Mouse (Mus musculus) forebrain, embryonic 13.5 days (tissue): ENCODE measurements at regions not wholly inside any gene's neighbourhood (a gene's known extent, or its start where the extent isn't known, plus 50 kb on each side); places are given as distances from the start of the nearest gene placed in this dataset.

Experiments used
- ATAC-seq: fragments of 200-750 bp; cut with Nextera tagmentation; 2 replicates; pipeline ENCODE4 v1.8.0; 2017
- H3K27ac ChIP-seq: fragments of 300-500 bp; sonication (generic); 2 replicates; pipeline ENCODE4 v1.5.1; 2015; ENCODE audit warnings: inconsistent platforms, mild to moderate bottlenecking, moderate library complexity
- H3K27me3 ChIP-seq: fragments of 300-500 bp; sonication (generic); 2 replicates; pipeline ENCODE4 v1.6.1; 2015; ENCODE audit warnings: mild to moderate bottlenecking, inconsistent platforms
- H3K36me3 ChIP-seq: fragments of 300-500 bp; sonication (generic); 2 replicates; pipeline ENCODE4 v1.6.1; 2015; ENCODE audit warnings: mild to moderate bottlenecking, inconsistent platforms; ENCODE audit not compliant: poor library complexity, severe bottlenecking
- H3K4me1 ChIP-seq: fragments of 300-500 bp; sonication (generic); 2 replicates; pipeline ENCODE4 v1.6.1; 2015; ENCODE audit warnings: inconsistent platforms
- H3K4me2 ChIP-seq: fragments of 300-500 bp; sonication (generic); 2 replicates; pipeline ENCODE4 v1.6.1; 2015; ENCODE audit warnings: inconsistent platforms, mild to moderate bottlenecking, moderate library complexity
- H3K4me3 ChIP-seq: fragments of 300-500 bp; sonication (generic); 2 replicates; pipeline ENCODE4 v1.5.1; 2015; ENCODE audit warnings: mild to moderate bottlenecking, inconsistent platforms
- H3K9ac ChIP-seq: fragments of 300-500 bp; sonication (generic); 2 replicates; pipeline ENCODE4 v1.6.1; 2015; ENCODE audit warnings: mild to moderate bottlenecking, inconsistent platforms
- H3K9me3 ChIP-seq: fragments of 300-500 bp; sonication (generic); replicated peaks from 2 replicates; pipeline ENCODE4 v1.6.1; 2016; ENCODE audit warnings: inconsistent platforms
- WGBS: fragments of 180-500 bp; shearing (Covaris S2); methylation state at CpG from one replicate; pipeline ENCODE4 v1.1.7; 2015; 5-methylcytosine and 5-hydroxymethylcytosine counted together

DNA sequence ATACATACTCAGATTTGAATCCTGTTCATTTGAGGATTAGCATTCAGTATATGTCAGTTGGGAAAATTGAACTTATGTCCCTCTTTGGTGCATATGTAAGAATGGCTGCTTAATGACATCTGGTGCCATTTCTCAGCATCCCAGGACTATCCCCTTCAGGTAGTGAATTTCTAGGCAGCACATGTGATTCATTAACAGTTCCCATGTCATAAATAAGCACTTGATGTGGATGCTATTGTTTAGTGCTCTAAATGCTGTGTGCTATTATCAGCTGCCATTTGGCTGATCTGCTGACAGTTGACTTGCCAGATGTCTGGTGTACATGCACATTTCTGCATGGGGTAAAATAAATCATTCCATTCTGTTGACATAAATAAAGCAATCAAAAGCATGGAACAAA lies 467.0 kb upstream of the Cblb start:
- peak; percentile 24; the same call in 1 of the 2 replicates for ATAC-seq
- Histone ChIP-seq H3K27me3 (no peaks in the 10 kb centered on the region), H3K9ac (no peak overlapping the region), H3K36me3 (no peaks in the 10 kb centered on the region), H3K9me3 (no peaks in the 10 kb centered on the region), H3K4me3 (no peak overlapping the region), H3K4me2 (no peak overlapping the region), H3K4me1 (no peaks in the 10 kb centered on the region), H3K27ac (no peak overlapping the region)

DNA sequence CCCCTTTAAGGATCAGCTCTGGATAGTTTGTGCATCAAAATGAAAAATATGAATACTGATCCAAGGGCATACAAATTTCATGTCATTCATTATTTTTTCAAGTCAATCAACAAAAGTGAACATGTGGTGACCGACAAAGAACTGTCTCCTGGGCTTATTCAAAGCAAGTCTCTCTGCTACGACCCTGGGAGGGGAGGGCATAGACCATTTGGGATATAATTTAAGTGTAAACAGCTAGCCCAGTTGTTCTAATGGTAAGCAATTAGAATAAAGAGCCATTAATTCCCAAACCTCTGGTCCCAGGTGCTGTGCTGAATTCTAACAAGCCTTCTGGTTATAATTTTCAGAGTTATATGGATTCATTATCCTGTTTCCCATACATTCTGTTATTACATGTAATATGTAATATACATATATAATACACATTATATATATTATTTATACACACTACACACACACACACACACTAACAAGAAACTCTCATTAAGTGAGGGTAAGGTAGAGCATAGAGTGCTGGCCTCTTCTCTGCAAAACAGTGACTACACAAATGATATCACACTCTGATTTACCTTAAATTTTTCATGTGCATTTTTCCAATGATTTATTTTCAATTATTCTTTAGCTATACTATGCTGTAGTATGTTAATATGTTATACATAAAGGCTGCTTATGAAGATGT lies 453.0 kb upstream of the Cblb start:
- Histone ChIP-seq H3K27me3 (no peaks in the 10 kb centered on the region), H3K36me3 (no peaks in the 10 kb centered on the region), H3K9ac (no peak overlapping the region), H3K4me2 (no peak overlapping the region), H3K4me1 (no peaks in the 10 kb centered on the region), H3K9me3 (no peaks in the 10 kb centered on the region), H3K27ac (no peak overlapping the region), H3K4me3 (no peak overlapping the region)
- 61% methylated on average over 2 of the region's 2 CpGs for WGBS
- no peak for ATAC-seq

DNA sequence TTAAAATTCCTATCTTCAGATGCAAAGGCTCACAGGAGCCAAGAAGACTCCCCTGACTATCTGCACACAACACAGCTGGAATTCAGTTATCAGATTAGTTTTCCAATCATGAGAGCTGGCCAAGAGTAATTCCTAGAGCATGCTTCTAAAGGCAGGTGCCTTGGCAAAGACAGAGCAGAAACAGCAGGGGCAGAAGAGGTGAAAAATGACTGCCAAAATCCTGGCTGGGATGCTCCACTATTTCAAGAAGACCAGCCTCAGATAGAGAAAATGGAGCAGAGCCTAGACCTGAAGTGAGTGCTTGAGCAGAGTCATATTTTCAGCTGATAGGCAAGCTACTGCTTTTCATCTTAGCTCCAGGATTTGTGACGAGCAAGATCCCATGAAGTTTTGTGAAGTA lies 450.5 kb upstream of the Cblb start:
- Histone ChIP-seq H3K27me3 (no peaks in the 10 kb centered on the region), H3K9ac (no peak overlapping the region), H3K4me1 (no peaks in the 10 kb centered on the region), H3K27ac (no peak overlapping the region), H3K4me2 (no peak overlapping the region), H3K9me3 (no peaks in the 10 kb centered on the region), H3K4me3 (no peak overlapping the region), H3K36me3 (no peaks in the 10 kb centered on the region)
- 50% methylated on average over 1 of the region's 1 CpGs for WGBS
- no peak for ATAC-seq

DNA sequence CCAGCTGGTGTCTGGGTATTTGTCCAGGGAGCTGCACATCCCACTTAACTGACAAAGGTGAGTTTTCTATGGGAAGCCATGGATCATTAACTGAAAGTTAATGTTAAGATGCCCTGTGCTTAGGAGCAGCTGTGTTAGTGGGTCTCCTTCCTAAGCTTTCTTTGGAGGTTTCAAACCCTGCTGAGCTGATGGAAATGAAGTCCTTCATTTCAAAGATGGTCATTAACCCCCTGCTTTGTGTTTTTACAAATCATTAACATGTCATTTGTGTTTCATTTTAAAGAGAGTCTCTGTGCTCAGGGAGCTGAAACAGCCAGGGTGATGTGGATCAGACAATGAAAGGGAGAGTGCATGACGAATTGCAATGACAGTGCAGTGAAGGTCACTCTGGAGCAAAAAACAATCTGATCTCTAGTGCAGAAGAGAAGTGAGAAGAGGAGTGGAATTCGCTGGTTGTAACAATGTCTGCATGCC lies 441.1 kb upstream of the Cblb start:
- no peak overlapping the region for H3K4me3 ChIP-seq
- H3K9ac ChIP-seq: no peak overlapping the region
- peak; percentile 8; the same call in 1 of the 2 replicates for ATAC-seq
- no peaks in the 10 kb centered on the region for H3K9me3 ChIP-seq
- 5% methylated on average over 2 of the region's 2 CpGs for WGBS
- no peak overlapping the region for H3K27ac ChIP-seq
- H3K4me2 ChIP-seq: no peak overlapping the region
- H3K27me3 ChIP-seq: no peaks in the 10 kb centered on the region
- H3K4me1 ChIP-seq: peaks cover 12% of the 10 kb centered on the region
- H3K36me3 ChIP-seq: no peaks in the 10 kb centered on the region

DNA sequence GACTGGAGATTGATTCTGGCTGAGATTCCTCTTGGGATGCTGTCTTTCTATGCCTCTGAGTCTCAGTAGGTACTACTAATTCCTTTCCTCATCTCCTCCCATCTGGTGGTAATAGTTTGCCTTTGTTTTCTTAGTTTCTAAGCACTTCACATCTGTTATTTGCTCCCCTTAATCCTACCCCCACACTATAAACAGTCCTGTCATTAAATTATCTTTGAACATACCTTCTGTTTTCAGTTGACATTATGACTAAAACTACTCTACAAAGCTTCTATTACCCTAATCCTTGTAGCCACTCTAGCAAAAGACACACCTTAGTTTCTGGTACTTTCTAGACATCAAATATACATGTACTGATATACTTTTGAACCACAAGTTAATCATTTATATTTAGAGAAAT lies 413.4 kb upstream of the Cblb start:
- H3K4me2 ChIP-seq: no peak overlapping the region
- H3K27me3 ChIP-seq: no peaks in the 10 kb centered on the region
- H3K9ac ChIP-seq: no peak overlapping the region
- H3K9me3 ChIP-seq: no peaks in the 10 kb centered on the region
- ATAC-seq: no peak
- H3K4me1 ChIP-seq: no peaks in the 10 kb centered on the region
- no peaks in the 10 kb centered on the region for H3K36me3 ChIP-seq
- no peak overlapping the region for H3K27ac ChIP-seq
- no peak overlapping the region for H3K4me3 ChIP-seq

DNA sequence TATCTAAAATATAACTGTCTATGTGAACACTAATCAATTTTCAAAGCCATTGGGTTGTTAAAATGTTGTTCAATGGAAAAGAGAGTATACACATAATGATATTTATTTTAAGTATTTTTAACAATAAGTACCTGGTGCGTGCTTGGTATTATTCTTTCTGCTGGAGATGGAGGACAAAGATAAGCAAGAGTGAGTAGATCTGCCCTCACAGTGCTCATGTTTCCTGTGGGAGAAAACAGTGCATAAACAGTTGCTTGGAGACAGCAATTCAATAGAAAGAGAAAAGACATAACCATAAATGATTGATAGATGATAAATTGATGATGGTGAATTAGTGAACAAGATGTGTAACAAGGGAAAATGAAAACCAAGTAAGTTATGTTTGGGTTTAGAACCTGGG lies 384.4 kb upstream of the Cblb start:
- Histone ChIP-seq H3K9me3 (no peaks in the 10 kb centered on the region), H3K9ac (no peak overlapping the region), H3K4me3 (no peak overlapping the region), H3K36me3 (no peaks in the 10 kb centered on the region), H3K4me1 (no peaks in the 10 kb centered on the region), H3K4me2 (no peak overlapping the region), H3K27me3 (no peaks in the 10 kb centered on the region), H3K27ac (no peak overlapping the region)
- no peak for ATAC-seq
- WGBS: 92% methylated on average over 1 of the region's 1 CpGs

DNA sequence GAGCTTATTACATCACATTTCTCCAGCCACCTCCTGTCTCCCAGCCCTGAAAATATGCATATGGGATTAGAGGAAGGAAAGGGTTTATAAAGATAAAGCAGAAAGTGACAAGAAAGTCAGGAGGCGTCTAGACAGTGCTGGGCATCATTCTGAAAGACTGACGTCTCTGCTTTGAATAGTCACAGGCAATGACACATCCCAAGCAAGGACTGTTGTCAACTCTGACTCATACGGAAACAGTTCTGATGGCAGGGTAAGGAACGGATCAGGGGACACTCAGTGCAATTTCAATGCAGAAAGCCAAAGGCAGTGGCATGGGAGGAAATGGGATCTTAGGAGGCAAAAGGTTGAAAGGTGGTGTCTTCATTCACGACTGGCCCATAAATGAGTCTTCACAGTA lies 380.9 kb upstream of the Cblb start:
- H3K9me3 ChIP-seq: no peaks in the 10 kb centered on the region
- no peak overlapping the region for H3K4me2 ChIP-seq
- whole genome bisulfite sequencing: 80% methylated on average over 5 of the region's 5 CpGs
- ATAC-seq: no peak
- H3K36me3 ChIP-seq: no peaks in the 10 kb centered on the region
- H3K4me1 ChIP-seq: no peaks in the 10 kb centered on the region
- no peak overlapping the region for H3K27ac ChIP-seq
- no peaks in the 10 kb centered on the region for H3K27me3 ChIP-seq
- H3K4me3 ChIP-seq: no peak overlapping the region
- H3K9ac ChIP-seq: no peak overlapping the region

DNA sequence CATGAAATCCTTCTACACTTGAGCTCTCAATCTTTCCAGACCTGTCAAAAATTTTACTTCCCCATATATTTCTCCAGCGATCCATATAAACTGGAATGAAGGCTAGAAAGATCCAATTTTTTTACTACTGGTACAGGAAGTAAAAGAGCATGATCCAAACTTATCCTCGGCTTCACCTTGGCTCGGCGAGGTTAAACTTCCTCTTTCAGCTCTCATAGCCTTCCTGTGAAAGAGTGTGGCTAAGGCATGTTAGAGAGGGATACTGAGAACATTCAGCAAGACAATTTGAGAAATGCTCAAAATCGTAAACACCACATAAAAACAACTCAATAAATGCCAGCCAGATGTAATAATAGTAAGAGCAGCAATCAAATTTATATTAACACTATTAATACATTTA lies 380.3 kb upstream of the Cblb start:
- Histone ChIP-seq H3K4me2 (no peak overlapping the region), H3K9me3 (no peaks in the 10 kb centered on the region), H3K36me3 (no peaks in the 10 kb centered on the region), H3K4me3 (no peak overlapping the region), H3K4me1 (no peaks in the 10 kb centered on the region), H3K9ac (no peak overlapping the region), H3K27ac (no peak overlapping the region), H3K27me3 (no peaks in the 10 kb centered on the region)
- WGBS: 93% methylated on average over 5 of the region's 5 CpGs
- ATAC-seq: no peak

DNA sequence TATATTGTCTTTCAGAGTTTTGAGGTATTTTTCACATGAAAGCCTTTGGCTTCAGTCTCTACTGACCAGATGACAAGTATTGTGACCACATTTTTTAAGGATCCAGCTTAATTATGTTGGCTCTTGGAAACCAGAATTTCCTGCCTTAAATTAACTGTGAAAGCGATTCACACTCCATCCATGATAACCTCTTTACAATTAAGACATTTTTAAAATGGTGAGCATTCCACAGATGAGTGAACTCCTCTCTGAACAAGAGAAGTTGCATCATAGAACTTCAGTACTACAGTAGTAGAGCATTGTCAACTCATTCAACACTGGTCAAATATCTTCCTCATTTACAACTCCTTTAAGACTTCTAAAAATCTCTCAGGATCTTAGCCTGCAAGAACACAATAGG lies 369.3 kb upstream of the Cblb start:
- no peak overlapping the region for H3K4me2 ChIP-seq
- no peaks in the 10 kb centered on the region for H3K36me3 ChIP-seq
- WGBS: 90% methylated on average over 1 of the region's 1 CpGs
- no peaks in the 10 kb centered on the region for H3K27me3 ChIP-seq
- no peaks in the 10 kb centered on the region for H3K9me3 ChIP-seq
- no peaks in the 10 kb centered on the region for H3K4me1 ChIP-seq
- no peak overlapping the region for H3K4me3 ChIP-seq
- no peak for ATAC-seq
- no peak overlapping the region for H3K27ac ChIP-seq
- H3K9ac ChIP-seq: no peak overlapping the region

DNA sequence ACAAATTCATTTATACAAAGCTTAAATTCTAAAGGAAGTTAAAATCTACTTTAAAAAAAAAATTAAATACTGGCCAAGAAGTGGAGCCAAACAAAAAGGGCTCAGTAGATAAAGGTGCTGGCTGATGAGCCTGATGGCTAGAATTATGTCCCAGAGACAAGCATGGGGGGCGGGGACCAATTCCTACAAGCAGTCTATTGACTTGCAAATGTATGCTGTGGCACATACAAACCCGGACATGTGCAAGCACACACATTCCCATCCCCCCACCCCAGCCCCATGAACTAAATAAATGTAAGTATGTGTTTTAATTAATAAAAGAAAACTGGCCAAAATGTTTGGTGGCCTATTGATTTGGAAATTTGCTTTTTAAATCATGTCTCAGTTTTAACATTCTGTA lies 366.7 kb upstream of the Cblb start:
- Histone ChIP-seq H3K4me1 (no peaks in the 10 kb centered on the region), H3K4me3 (no peak overlapping the region), H3K36me3 (no peaks in the 10 kb centered on the region), H3K9ac (no peak overlapping the region), H3K27ac (no peak overlapping the region), H3K9me3 (no peaks in the 10 kb centered on the region), H3K27me3 (no peaks in the 10 kb centered on the region), H3K4me2 (no peak overlapping the region)
- WGBS: 34% methylated on average over 2 of the region's 2 CpGs
- ATAC-seq: peak; percentile 85; the same call in 1 of the 2 replicates

DNA sequence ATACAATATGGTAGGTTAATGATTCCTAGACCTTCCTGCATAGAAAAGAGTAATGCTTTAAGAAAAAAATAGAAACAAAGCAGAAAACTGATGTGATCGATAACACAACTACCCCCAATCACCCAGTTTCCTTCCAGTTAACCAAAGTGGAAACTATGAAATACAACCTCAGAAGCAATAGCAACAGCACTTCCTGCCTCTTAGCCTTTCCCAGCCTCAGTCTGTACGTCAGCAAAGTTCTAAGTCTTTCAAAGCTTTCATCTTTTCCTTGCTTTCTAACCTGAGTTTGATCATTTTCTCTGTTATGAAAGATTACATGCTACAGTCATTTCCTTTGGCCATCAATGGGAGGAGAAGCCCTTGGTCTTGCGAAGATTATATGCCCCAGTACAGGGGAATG lies 355.9 kb upstream of the Cblb start:
- Histone ChIP-seq H3K4me1 (no peaks in the 10 kb centered on the region), H3K27me3 (no peaks in the 10 kb centered on the region), H3K9me3 (no peaks in the 10 kb centered on the region), H3K9ac (no peak overlapping the region), H3K27ac (no peak overlapping the region), H3K36me3 (no peaks in the 10 kb centered on the region), H3K4me2 (no peak overlapping the region), H3K4me3 (no peak overlapping the region)
- 88% methylated on average over 3 of the region's 3 CpGs for WGBS
- no peak for ATAC-seq

DNA sequence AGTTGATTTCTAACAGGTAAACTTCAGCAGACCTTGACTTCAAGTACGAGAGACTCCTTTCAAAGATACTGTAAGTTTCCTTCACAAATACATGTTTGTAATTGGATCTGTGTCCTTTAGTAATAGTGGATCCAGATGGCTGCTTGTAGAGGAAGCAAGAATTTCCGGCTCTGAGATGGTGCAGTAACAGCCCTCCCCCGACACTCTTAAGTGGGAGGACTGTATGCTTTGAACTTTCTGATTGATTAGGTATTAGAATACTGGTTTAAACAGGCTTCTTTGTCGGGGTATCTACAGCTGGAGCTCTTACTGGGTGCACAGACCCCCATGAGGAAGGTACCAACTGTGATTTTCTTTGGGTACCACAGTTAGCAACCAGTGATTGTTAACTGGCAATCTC lies 355.0 kb upstream of the Cblb start:
- Histone ChIP-seq H3K27ac (no peak overlapping the region), H3K36me3 (no peaks in the 10 kb centered on the region), H3K4me1 (no peaks in the 10 kb centered on the region), H3K9ac (no peak overlapping the region), H3K4me2 (no peak overlapping the region), H3K4me3 (no peak overlapping the region), H3K27me3 (no peaks in the 10 kb centered on the region), H3K9me3 (no peaks in the 10 kb centered on the region)
- no peak for ATAC-seq
- 73% methylated on average over 4 of the region's 4 CpGs for WGBS

DNA sequence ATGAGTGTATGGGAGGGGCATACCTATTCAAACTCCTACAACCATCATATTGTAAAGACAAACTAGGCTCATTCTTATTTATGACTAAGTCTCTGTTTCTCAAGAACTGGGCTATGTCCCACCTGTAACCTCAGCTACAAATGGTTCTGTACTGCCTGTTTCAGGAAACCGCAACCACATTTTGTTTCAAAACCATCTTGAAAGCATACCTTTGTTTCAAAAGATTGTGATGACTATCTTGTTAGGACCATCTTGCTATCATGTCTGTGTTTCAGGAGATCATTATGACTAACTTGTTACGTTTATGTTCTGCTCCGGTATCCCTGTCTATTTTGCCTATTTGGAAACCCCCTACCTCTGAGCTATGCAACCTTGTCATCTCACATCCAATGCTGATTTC lies 340.2 kb upstream of the Cblb start:
- Histone ChIP-seq H3K27me3 (no peaks in the 10 kb centered on the region), H3K4me1 (no peaks in the 10 kb centered on the region), H3K36me3 (no peaks in the 10 kb centered on the region), H3K27ac (no peak overlapping the region), H3K4me3 (no peak overlapping the region), H3K9ac (no peak overlapping the region), H3K4me2 (no peak overlapping the region), H3K9me3 (0 out of 2 replicates have a peak, but pooled peaks cover 4% of the 10 kb centered on the region)
- ATAC-seq: no peak
- 89% methylated on average over 3 of the region's 3 CpGs for WGBS
